Mouse (Mus musculus): Measurements from ENCODE around the gene Gstm1. TPM values are rescaled to one million over a fixed set of nuclear protein-coding genes. Genes with fewer than 3 reads are reported as not detected.

Gstm1 gene
- not detected in 2 replicates for total RNA-seq (2014; fragmentation: Nextera tagmentation)
- total RNA-seq (2017) = 0.12 TPM in 1 of 2 replicates, not detected in the other
- 0.53 and 0.63 TPM in 2 replicates for polyA plus RNA-seq (2012)

DNA sequence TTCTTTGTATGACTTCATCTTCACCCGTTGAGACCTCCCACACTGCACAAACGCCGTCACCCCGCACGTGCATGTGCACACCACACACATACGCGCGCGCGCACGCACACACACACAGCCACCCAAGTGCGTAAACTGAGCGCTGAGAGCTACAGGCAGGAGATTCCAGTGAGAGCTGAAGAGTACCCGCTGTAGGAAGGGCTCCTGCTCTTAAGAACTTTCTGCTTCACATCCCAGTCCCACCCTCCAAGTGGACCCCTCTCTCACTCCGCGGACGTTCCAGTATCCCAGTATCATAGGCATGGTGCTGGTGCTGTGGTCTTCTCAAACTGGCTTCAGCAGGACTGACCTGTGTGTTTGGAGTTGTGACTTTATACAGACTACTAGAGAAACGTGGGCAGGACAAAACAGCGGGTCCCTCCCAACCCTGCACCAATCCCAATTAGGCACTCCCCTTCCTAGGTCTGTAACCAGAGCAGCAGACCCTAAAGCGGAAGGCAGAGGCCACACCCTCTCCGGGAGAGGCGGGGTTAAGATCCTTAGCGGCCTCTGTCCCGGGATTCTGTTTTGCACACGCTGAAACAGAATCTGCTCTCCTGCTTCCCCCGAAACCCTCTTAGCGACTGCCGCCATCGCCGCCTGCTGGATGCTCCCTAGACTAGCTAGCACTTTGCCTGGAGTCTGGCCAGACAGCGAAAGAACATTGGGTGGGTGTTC lies at the start of gene Gstm1:
Gstm1 (minus strand) TSS at position 501 of the 717 bp plus-strand sequence.
- DNase-seq (ENCODE audit: low spot score) (no peak), ATAC-seq (ENCODE audit: extremely low read depth, insufficient number of reproducible peaks, low FRiP score, poor library complexity, severe bottlenecking) (no peak)
- TF ChIP-seq CTCF (IDR thresholded peaks at IDR 0.05; ENCODE audit: low read depth, low read length) (no peak), POLR2AphosphoS5 (IDR thresholded peaks at IDR 0.05; ENCODE audit: insufficient replicate concordance, low read depth, low read length) (no peak), TAL1 (conservative IDR thresholded peaks at IDR 0.05; ENCODE audit: low read depth, low read length) (no peak), GATA2 (IDR thresholded peaks at IDR 0.05; ENCODE audit: borderline replicate concordance, low read depth, low read length) (no peak), GATA1 (IDR thresholded peaks at IDR 0.05; ENCODE audit: borderline replicate concordance, low read length) (no peak)
- Histone ChIP-seq H3K27me3 (ENCODE audit: insufficient read depth, low read length) (peaks cover 54% of the 10 kb centered on the region), H3K36me3 (replicated peaks) (no peaks in the 10 kb centered on the region), H3K4me3 (ENCODE audit: low read depth, low read length) (no peak within 1 kb of the TSS), H3K9me3 (replicated peaks) (no peaks in the 10 kb centered on the region), H3K4me1 (ENCODE audit: insufficient read depth, low read depth, low read length) (peaks cover 11% of the 10 kb centered on the region)

DNA sequence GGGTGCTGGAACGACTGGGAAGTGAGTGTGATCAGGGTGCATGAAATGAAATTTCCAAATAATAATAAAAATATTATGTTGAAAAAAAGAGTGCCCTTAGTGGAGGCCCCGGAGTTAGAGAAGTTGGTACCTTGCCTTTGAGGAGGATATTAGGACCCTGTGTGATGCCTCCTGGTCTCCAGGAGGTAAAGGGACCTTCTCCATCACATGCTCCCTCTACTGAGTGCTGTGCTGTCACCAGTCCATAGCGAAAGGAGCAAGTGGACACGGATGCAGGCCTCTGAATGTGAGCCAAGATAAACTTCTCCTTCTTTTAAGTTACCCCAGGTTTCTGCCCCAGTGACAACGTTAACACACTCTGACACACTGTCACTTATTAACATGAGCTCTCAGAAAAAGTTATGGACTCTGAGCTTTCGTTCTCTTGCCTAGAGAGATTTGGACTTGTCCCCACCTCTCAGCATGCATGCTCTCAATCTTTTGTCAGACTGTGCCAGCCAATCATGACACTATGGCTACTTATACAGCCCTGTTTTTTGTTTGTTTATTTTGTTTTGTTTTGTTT lies 49.7 kb upstream of the Gstm1 start:
- Histone ChIP-seq H3K27me3 (ENCODE audit: insufficient read depth, low read length) (peaks cover 17% of the 10 kb centered on the region; the same call in 1 of the 2 replicates), H3K4me3 (ENCODE audit: low read depth, low read length) (no peak overlapping the region), H3K36me3 (replicated peaks) (peaks cover 34% of the 10 kb centered on the region), H3K9me3 (replicated peaks) (no peaks in the 10 kb centered on the region), H3K4me1 (ENCODE audit: insufficient read depth, low read depth, low read length) (peaks cover 46% of the 10 kb centered on the region)
- ATAC-seq (ENCODE audit: extremely low read depth, insufficient number of reproducible peaks, low FRiP score, poor library complexity, severe bottlenecking) = no peak
- no peak for DNase-seq (ENCODE audit: low spot score)
- no peak for TF ChIP-seq TAL1 (conservative IDR thresholded peaks at IDR 0.05; ENCODE audit: low read depth, low read length)
- TF ChIP-seq POLR2AphosphoS5 (IDR thresholded peaks at IDR 0.05; ENCODE audit: insufficient replicate concordance, low read depth, low read length) = no peak
- no peak for TF ChIP-seq GATA1 (IDR thresholded peaks at IDR 0.05; ENCODE audit: borderline replicate concordance, low read length)
- TF ChIP-seq CTCF (IDR thresholded peaks at IDR 0.05; ENCODE audit: low read depth, low read length) = no peak

- peaks cover 17% of the 10 kb centered on the region; the same call in 1 of the 2 replicates for H3K27me3 ChIP-seq (ENCODE audit: insufficient read depth, low read length)
- no peak for DNase-seq (ENCODE audit: low spot score)
- no peaks in the 10 kb centered on the region for H3K9me3 ChIP-seq (replicated peaks)
- H3K4me3 ChIP-seq (ENCODE audit: low read depth, low read length) = no peak overlapping the region
- H3K36me3 ChIP-seq (replicated peaks) = peaks cover 17% of the 10 kb centered on the region
- TF ChIP-seq POLR2AphosphoS5 (IDR thresholded peaks at IDR 0.05; ENCODE audit: insufficient replicate concordance, low read depth, low read length) (no peak), GATA1 (IDR thresholded peaks at IDR 0.05; ENCODE audit: borderline replicate concordance, low read length) (no peak), CTCF (IDR thresholded peaks at IDR 0.05; ENCODE audit: low read depth, low read length) (no peak), TAL1 (conservative IDR thresholded peaks at IDR 0.05; ENCODE audit: low read depth, low read length) (no peak), GATA2 (IDR thresholded peaks at IDR 0.05; ENCODE audit: borderline replicate concordance, low read depth, low read length) (no peak)
- no peak for ATAC-seq (ENCODE audit: extremely low read depth, insufficient number of reproducible peaks, low FRiP score, poor library complexity, severe bottlenecking)
- peaks cover 37% of the 10 kb centered on the region for H3K4me1 ChIP-seq (ENCODE audit: insufficient read depth, low read depth, low read length)
Observed at GRCm38 (mm10) chr3:108065551-108065950, 47.8 kb upstream of the Gstm1 start.

DNA sequence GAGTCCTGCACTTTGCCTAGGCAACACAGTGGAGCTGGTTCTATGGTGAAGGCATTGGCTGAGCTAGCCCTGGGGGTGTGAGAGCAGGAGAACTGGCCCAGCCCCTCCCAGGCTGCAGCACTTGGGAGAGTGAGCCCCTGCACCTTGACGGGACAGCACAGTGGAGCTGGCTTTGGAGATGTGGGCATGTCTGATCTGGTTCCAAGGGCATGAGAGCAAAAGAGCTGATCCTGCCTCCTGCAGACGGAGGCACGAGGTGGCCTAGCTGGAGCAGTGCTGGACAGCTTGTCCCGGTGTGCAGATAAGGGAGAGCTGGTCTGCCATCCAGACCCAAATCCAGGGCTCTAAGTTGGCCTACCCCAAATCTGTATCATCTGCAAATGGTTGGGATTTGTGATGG lies 46.9 kb upstream of the Gstm1 start:
- H3K36me3 ChIP-seq (replicated peaks) = peaks cover 13% of the 10 kb centered on the region
- ATAC-seq (ENCODE audit: extremely low read depth, insufficient number of reproducible peaks, low FRiP score, poor library complexity, severe bottlenecking) (no peak), DNase-seq (ENCODE audit: low spot score) (no peak)
- no peak overlapping the region for H3K4me3 ChIP-seq (ENCODE audit: low read depth, low read length)
- H3K4me1 ChIP-seq (ENCODE audit: insufficient read depth, low read depth, low read length) = peaks cover 29% of the 10 kb centered on the region
- TF ChIP-seq TAL1 (conservative IDR thresholded peaks at IDR 0.05; ENCODE audit: low read depth, low read length) = no peak
- no peak for TF ChIP-seq POLR2AphosphoS5 (IDR thresholded peaks at IDR 0.05; ENCODE audit: insufficient replicate concordance, low read depth, low read length)
- no peak for TF ChIP-seq GATA2 (IDR thresholded peaks at IDR 0.05; ENCODE audit: borderline replicate concordance, low read depth, low read length)
- no peak for TF ChIP-seq CTCF (IDR thresholded peaks at IDR 0.05; ENCODE audit: low read depth, low read length)
- TF ChIP-seq GATA1 (IDR thresholded peaks at IDR 0.05; ENCODE audit: borderline replicate concordance, low read length) = no peak
- H3K9me3 ChIP-seq (replicated peaks) = no peaks in the 10 kb centered on the region
- peaks cover 17% of the 10 kb centered on the region; the same call in 1 of the 2 replicates for H3K27me3 ChIP-seq (ENCODE audit: insufficient read depth, low read length)

DNA sequence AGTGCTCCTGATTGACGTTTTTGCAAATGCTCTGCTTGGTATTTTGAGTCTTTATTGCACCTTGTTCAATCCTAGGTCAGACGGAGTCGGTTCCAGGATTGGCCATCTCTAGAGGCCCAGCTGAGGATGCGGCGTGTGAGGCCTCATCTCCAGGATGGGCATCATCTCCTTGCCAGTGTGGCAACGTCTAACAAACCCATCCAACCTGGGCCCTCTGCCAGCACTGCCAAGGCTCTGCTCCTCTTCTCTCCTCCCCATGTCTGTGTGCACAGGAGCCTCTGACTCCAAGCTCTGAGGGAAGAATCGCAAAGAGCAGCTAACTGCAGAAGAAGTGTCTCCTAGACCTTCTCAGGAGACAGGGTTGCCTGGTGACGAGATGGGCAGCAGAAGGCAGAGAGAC lies 44.9 kb upstream of the Gstm1 start:
- no peak for DNase-seq (ENCODE audit: low spot score)
- Histone ChIP-seq H3K4me1 (ENCODE audit: insufficient read depth, low read depth, low read length) (peaks cover 19% of the 10 kb centered on the region), H3K27me3 (ENCODE audit: insufficient read depth, low read length) (peaks cover 20% of the 10 kb centered on the region), H3K4me3 (ENCODE audit: low read depth, low read length) (no peak overlapping the region), H3K9me3 (replicated peaks) (no peaks in the 10 kb centered on the region), H3K36me3 (replicated peaks) (no peaks in the 10 kb centered on the region)
- TF ChIP-seq POLR2AphosphoS5 (IDR thresholded peaks at IDR 0.05; ENCODE audit: insufficient replicate concordance, low read depth, low read length) (no peak), GATA2 (IDR thresholded peaks at IDR 0.05; ENCODE audit: borderline replicate concordance, low read depth, low read length) (no peak), TAL1 (conservative IDR thresholded peaks at IDR 0.05; ENCODE audit: low read depth, low read length) (no peak), CTCF (IDR thresholded peaks at IDR 0.05; ENCODE audit: low read depth, low read length) (no peak), GATA1 (IDR thresholded peaks at IDR 0.05; ENCODE audit: borderline replicate concordance, low read length) (no peak)
- no peak for ATAC-seq (ENCODE audit: extremely low read depth, insufficient number of reproducible peaks, low FRiP score, poor library complexity, severe bottlenecking)

GRCm38 (mm10) chr3:108061420-108061819 lies 43.6 kb upstream of the Gstm1 start:
- ATAC-seq (ENCODE audit: extremely low read depth, insufficient number of reproducible peaks, low FRiP score, poor library complexity, severe bottlenecking) (no peak), DNase-seq (ENCODE audit: low spot score) (no peak)
- Histone ChIP-seq H3K27me3 (ENCODE audit: insufficient read depth, low read length) (peaks cover 26% of the 10 kb centered on the region), H3K36me3 (replicated peaks) (no peaks in the 10 kb centered on the region), H3K4me1 (ENCODE audit: insufficient read depth, low read depth, low read length) (peaks cover 19% of the 10 kb centered on the region), H3K4me3 (ENCODE audit: low read depth, low read length) (no peak overlapping the region), H3K9me3 (replicated peaks) (no peaks in the 10 kb centered on the region)
- TF ChIP-seq CTCF (IDR thresholded peaks at IDR 0.05; ENCODE audit: low read depth, low read length) = peak; percentile 84
- no peak for TF ChIP-seq GATA1 (IDR thresholded peaks at IDR 0.05; ENCODE audit: borderline replicate concordance, low read length)

Measured in G1E (cell line).